Mouse (Mus musculus) G1E (cell line): Measurements from ENCODE around the gene Nr3c2.

Experiments used
- CTCF ChIP-seq: IDR thresholded peaks from 2 replicates; pipeline ENCODE4 v1.5.1; 2012; ENCODE audit warnings: low read depth, low read length, inconsistent platforms, mixed read lengths
- POLR2AphosphoS5 ChIP-seq: IDR thresholded peaks from 2 replicates; pipeline ENCODE4 v1.6.1; 2012; ENCODE audit warnings: low read depth, low read length, inconsistent platforms; ENCODE audit not compliant: insufficient replicate concordance
- TAL1 ChIP-seq: conservative IDR thresholded peaks from 2 replicates; pipeline ENCODE4 v1.6.1; 2012; ENCODE audit warnings: low read depth, low read length, inconsistent platforms, mixed read lengths

DNA sequence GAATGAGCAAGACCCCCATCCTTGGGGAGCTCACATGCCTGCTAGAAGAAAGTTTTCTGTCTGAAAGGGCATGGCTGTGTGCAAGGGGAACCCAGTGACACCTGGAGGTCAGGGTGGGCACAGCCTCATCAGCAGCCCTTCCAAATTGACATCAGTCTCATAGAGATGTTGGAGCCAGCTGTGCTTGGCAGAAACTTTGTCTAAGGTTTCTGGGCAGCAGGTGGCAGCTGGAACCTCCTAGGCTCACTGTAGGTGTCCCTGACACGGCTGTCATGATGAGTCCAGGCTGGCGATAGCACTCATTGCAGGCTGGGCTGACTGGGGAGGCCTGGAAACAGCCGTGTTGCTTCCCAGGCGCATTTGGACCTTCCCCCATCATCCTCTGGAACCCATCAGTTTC lies 323.9 kb downstream of the Nr3c2 start:
- no peak for TF ChIP-seq CTCF
- TF ChIP-seq TAL1, result no peak
- TF ChIP-seq POLR2AphosphoS5, result no peak
